Mouse (Mus musculus) neural tube, embryonic 10.5 days (tissue): ENCODE measurements at regions not wholly inside any gene's neighbourhood (a gene's known extent, or its start where the extent isn't known, plus 50 kb on each side); places are given as distances from the start of the nearest gene placed in this dataset.

ENCODE experiments used
- DNase-seq: peaks from one replicate; pipeline ENCODE4 v3.0.0-alpha.2; 2017; ENCODE audit warnings: low spot score; ENCODE audit errors: extremely low spot score

DNA sequence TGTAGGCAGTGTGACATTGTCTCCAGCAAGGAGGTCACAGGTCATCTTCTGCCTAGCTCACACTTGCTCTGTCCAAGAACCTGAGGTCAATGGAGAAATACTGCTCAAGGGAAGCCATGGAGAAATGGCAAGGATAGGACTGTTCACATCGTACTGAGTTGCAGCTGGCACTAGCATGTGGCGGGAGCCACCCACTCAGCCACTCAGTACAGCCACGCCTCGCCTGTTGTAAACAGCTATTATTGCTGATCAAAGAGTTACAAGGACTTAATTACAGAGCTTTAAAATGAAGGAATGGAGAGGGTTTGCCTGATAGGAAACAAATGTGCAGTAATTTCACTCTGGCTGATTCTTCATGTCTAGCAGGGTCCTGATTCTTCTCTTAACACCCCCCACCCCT, 64.8 kb downstream of the Dll1 start:
- no peak for DNase-seq

- DNase-seq, result no peak
These were observed 66.2 kb downstream of the Dll1 start for GRCm38 (mm10) chr17:15310465-15310864.

GRCm38 (mm10) chr17:15302110-15302509, 74.6 kb downstream of the Dll1 start:
- no peak for DNase-seq

DNA sequence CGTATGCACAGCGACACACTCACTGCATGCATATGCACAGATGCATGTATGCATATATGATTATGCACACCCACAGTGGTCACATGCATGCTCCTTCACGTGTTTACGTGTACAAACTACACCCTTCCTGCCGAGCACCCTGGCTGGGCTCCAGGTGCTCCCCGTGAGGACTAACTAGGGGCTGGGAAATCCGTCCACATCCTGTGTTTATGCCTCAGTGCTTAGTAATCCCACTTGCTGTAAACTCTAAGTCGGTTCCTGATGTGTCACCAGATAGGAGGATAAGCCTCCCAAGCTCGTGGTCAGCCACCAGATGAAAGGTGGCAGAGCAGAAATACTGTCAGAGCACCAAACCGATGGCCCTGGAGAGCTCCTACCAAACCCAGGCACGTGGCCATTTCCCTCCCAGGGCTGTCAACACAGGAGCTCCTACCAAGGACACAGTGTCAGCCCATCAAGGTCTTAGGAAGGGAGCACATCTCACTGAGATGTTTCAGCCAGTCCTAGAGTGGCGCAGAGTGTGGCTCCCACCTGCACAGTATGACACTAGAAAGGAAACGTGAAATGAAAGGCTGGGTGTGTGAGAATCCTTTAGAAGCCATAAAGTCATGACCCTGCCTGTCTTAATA, 76.8 kb downstream of the Dll1 start:
- no peak for DNase-seq

GRCm38 (mm10) chr17:15294165-15294585, 82.5 kb downstream of the Dll1 start:
- DNase-seq, result no peak

DNA sequence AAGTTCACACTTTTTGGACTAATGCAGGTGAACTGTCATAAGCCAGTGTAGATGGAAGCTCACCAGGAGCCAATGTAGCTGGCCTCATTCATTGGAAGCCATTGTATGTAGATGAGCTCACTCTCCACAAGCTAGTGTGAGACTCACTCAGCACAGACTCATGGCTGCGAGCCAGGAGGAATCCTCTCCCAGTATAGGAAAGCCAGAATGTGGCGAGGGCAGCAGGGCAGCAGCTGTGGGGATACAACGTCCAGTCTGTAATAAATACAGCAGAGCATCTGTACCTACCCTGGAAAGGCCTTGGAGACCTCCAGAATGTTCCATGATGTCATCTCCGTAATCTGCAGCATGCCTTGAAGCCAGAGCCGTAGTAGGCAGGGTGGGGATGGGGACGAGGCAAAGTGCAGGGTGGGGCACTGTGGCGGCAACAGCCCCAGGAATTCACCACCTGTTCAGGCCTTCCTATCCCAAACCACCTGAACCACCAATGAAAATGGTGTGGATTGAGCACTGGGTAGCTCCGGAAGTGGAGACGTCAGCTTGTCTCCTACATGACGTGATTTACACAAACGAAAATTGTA, 84.1 kb downstream of the Dll1 start:
- no peak for DNase-seq

DNA sequence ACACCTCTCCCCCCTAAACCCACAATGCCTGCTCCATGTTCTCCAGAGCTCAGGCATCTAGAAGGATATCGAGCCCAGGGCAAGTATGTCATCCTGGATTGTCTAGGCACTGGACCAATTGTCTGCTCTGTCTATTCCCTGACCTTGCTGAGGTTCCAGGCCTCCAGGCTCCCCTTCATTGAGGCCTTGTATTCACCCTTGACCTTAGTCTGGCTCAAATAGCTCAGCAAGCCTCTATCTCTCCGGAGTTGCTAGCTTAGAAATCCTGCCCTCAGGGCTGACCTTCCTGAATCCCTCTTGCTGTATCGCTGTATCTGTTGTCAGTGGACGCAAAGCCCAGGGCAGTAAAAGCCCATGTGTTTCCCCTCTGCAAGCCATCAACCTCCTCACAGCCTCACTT, 85.0 kb downstream of the Dll1 start:
- DNase-seq, result no peak

- no peak for DNase-seq
These were observed 86.3 kb downstream of the Dll1 start for GRCm38 (mm10) chr17:15290326-15290725.

DNA sequence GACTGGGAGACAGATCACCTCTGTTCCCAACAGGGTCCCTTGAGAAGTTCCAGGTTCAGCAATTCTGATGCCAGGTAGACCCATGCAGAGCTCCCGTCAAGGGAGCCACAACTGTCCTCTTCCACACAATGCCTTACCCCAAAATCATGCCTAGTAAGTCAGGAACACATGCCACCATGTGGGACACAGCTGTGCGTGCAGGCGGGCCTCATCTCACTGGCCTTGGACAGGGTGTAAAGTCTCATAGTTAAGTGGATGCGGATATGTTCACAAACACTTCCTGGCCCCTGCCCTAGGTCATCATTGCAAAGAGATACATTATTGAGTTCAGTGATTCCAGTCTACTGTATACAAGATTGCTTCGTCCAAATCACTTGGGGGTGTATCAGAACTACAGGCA, 87.6 kb downstream of the Dll1 start:
- DNase-seq, result no peak

GRCm38 (mm10) chr17:15288640-15289039, 88.0 kb downstream of the Dll1 start:
- DNase-seq, result no peak

- DNase-seq, result no peak
These were observed 90.1 kb downstream of the Dll1 start for GRCm38 (mm10) chr17:15286596-15286995.

DNA sequence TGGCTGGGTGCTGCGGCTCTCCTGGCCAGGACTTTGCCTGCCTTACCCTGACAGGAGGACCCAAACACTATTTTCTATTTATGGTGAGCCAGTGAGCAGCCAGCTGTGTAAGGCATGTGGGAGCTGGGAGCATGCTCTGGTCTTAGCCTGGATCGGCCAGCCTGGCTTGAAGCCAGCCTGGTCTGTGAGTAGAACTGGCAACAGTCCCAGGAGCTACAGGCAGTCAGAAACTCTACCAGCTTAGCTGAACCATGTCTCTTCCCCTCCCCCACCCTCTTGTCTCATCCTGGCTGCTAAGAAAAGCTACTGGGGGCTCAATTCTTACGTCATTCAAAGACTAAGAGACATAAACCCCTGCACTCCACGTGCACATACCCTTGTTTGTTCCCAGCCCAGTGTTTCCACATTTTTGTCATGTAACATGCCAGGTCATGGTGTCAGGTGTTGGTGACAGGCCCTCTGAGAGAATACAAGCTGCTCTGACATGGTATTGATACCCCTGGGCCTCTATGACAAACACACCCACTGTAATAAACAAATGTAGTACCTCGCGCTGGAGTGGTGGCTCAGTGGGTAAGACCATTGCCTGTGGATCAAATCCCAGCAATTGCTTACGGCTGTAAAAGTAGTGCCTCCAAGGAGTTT, 91.2 kb downstream of the Dll1 start:
- DNase-seq, result no peak

DNA sequence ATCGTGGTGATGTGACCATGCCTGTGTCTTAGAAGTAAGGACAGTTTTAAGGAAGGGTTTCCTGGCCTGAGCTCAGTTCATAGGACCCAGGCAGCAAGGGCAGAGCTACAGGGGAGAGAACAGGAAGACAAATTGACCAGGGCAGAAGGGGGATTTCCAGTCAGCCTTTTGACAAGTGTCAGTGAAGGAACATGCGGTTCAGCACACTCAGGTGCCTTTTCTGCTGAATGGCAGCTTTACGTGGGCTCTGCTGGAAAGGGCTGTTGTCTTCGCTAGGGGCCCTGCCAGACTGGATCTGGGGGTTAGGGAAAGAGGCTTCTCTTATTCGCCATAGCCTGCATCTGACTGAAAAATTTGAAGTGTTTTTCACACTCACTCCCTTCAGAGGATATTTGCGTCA, 106.8 kb downstream of the Dll1 start:
- DNase-seq, result no peak

DNA sequence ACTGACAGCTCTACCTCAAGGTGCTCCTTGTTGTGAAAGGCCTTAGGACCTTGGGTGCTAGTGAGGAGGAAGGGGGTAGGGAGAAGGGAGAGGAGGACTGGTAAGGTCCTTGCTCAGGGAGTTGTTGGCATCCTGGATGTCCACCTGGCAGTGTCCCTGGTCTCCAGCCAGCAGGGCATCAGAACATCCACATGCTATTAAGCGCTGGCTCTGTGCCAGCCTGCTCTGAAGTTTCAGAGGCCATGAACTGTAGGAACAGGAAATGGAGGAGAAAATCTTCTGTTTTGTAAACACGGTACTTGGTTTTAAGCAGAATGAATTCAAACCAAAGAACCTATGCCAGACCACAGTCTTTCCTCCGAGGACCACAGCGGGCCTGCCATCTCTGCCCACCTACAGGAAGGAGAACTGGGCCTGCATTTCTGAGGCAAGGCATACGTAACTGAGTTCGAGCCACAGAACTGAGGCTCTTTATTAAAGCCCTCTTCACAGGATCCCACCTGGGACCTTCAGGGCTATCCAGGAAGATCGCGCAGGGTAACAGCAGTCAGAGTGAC, 107.5 kb downstream of the Dll1 start:
- DNase-seq, result no peak

DNA sequence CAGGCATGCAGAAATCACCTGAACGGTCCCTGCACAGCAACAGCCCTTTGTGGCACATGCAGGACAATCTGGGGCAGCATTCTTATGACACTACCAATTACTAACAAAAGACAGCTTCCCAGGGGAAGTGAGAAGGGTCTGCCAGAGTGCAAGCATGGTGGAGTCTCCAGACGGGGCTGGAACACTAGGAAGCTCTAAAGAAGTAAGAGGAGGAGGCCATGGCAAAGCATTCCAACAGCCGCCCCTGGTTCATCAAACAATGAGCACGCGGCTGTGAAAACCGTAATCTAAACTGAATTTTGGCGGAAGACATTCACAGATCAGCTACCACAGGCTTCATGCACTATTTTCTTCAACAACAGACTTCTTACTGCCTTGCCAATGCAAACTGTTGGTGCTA, 109.0 kb downstream of the Dll1 start:
- DNase-seq, result no peak

DNA sequence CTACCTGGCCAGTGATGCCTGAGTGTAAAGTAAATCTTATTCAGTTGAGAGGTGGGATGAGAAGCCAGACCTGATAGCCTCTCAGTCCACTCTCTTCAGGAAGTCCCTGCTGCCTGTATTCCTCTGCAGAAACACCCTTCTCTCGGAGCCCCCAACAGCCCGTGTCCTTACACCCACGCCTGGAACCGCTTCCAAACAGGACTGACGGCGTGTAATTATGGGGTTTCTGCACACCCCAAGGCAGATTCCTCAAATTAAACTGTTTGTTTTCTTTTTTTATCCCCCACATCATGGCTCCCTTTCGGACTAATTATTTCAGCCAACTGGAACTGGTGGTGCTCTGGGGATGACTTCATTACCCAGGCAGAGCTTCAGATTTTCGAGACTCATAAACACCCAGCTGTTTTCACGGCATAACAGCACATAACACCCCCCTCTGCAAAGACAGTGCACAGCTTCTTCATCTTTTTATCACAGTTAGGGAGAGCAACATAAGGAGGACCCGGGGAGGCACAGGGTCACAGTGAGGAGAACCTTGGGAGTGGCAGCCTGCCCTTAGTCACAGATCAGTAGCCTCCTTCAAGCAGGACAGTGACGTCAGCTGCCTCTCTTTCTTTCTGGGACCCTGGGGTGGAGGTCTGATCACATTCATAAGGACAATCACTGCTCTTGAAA, 117.1 kb downstream of the Dll1 start:
- DNase-seq, result no peak

DNA sequence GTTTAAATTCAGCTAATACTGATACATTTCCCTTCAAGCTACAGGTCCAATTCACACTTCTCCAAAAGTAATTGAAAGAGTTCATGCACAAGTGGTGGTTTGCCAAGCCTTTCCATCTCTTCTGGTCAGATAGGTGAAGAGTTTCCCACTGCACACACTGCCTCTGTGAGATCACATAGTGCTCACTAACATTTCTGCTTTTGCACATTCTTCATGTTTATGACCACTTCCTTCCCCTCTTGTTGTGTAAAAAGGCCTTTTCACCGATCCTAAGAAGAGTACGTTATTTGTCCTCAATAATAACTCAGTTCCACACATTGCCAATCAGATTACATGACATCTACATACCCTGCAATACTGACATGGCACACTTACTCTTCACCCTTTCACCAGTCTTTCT, 120.8 kb downstream of the Dll1 start:
- no peak for DNase-seq

GRCm38 (mm10) chr17:15253785-15254184, 122.9 kb downstream of the Dll1 start:
- no peak for DNase-seq

GRCm38 (mm10) chr17:15253271-15253670, 123.4 kb downstream of the Dll1 start:
- DNase-seq, result no peak

DNA sequence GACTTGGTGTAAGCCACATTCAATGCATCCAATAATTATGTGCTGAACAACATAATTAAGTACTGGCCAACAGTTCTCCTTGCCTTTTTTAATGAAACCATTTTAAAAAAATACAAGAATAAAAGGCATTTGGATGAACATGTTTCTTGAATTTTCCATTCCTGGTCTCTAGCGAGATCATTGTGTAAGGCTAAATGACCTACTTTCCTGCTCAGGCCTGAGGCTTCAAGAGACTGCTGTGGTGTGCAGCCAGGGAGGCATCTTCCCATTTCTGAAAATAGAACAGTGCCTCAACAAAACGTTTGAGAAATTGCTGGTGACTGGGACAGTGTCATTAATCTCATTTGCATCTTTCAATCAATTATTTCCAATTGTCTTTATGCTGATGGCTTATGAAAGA, 124.5 kb downstream of the Dll1 start:
- DNase-seq, result no peak

DNA sequence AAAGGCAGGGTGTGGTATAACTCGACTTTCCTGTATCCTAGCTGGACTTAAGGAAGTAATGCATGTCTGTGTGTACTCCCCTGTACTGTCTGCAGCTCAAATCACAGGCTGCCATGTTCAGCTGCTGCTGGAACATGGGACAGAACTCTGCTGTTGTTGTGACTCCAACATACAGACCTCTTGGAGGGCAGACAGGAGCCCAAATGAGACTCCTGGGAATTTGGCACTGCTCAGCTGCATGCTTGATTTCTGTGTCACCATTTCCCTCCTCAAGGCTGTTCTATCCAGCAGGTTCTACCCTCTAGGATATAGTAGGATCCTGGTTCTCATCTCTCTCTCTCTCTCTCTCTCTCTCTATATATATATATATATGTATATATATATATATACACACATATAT, 125.0 kb downstream of the Dll1 start:
- DNase-seq, result no peak

DNA sequence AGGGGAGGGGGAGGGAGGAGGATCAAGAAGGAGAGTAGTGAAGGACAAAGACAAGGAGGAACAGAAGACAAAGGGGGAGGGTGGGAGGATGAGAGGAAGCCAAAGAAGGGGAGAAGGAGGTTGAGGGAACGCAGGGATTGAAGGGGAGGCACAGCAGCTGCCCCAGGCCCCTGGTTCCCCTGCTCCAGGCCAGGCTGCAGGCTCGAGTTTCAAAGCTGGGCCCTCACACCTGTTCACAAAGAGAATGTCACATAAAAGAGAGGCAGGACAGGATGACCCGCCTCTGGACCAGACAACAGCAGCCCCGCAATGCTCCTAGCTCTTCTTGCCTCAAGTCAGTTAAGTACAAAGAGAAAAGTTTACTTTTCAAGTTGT, 128.3 kb downstream of the Dll1 start:
- DNase-seq, result no peak
